Mouse (Mus musculus): Measurements from ENCODE around the gene Hdc.

The Hdc gene

GRCm38 (mm10) chr2:126577362-126577761 lies 41.7 kb downstream of the Hdc start:
- CTCF ChIA-PET, result no interaction called here
- POLR2A ChIA-PET, result interaction anchor here in 1 of 4 experiments (0.5 kb wide), 1 partner anchor 288 kb away, joined by 3 read pairs; no protein-coding TSS in a partner anchor

GRCm38 (mm10) chr2:126575391-126576176 lies 43.5 kb downstream of the Hdc start:
- POLR2A ChIA-PET, result interaction anchor here in 1 of 4 experiments (0.7 to 1.0 kb wide), 2 partner anchors 11 to 19 kb away, joined by 3 to 4 read pairs; no protein-coding TSS in a partner anchor
- CTCF ChIA-PET, result interaction anchor here in 3 of 4 experiments (0.8 to 1.5 kb wide), 7 partner anchors 11 to 421 kb away, joined by 3 to 4 read pairs (median 4); no protein-coding TSS in a partner anchor

GRCm38 (mm10) chr2:126572747-126573146 lies 46.4 kb downstream of the Hdc start:
- CTCF ChIA-PET, result interaction anchor here in 3 of 4 experiments (0.5 to 0.7 kb wide), 3 partner anchors 273 to 948 kb away, joined by 3 to 4 read pairs (median 3); partner anchors contain the start of gene Cep152 (in 1 of the 3)
- POLR2A ChIA-PET, result no interaction called here

- ChIA-PET POLR2A (interaction anchor here in 1 of 4 experiments (1.4 kb wide), 1 partner anchor 134 kb away, joined by 3 read pairs; the partner anchor contains the start of gene Usp8), CTCF (interaction anchor here in 2 of 4 experiments (0.5 to 1.5 kb wide), 3 partner anchors 21 to 273 kb away, joined by 3 to 5 read pairs (median 3); no protein-coding TSS in a partner anchor)
These were observed 46.9 kb downstream of the Hdc start for GRCm38 (mm10) chr2:126572163-126572562.

- CTCF ChIA-PET, result no interaction called here
These were observed 55.5 kb downstream of the Hdc start for GRCm38 (mm10) chr2:126563411-126564105.

GRCm38 (mm10) chr2:126560094-126560493 lies 59.0 kb downstream of the Hdc start:
- ChIA-PET CTCF (no interaction called here), POLR2A (no interaction called here)

More at GRCm38 (mm10) chr2:126563411-126564105, 55.5 kb downstream of the Hdc start:
- POLR2A ChIA-PET, result no interaction called here

GRCm38 (mm10) chr2:126555533-126555932 lies 63.6 kb downstream of the Hdc start:
- CTCF ChIA-PET, result no interaction called here
- POLR2A ChIA-PET, result no interaction called here

- POLR2A ChIA-PET, result interaction anchor here in 2 of 4 experiments (1.1 to 1.7 kb wide), 7 partner anchors 9 to 154 kb away, joined by 3 to 5 read pairs (median 3); partner anchors contain the start of gene Usp8 (in 1 of the 2)
- CTCF ChIA-PET, result interaction anchor here in 1 of 4 experiments (1.0 kb wide), 1 partner anchor 40 kb away, joined by 4 read pairs; no protein-coding TSS in a partner anchor
These were observed 65.8 kb downstream of the Hdc start for GRCm38 (mm10) chr2:126553291-126553639.

GRCm38 (mm10) chr2:126552357-126553290 lies 66.5 kb downstream of the Hdc start, which contains the start of gene Slc27a2:
Slc27a2 (plus strand) TSS chr2:126552407.
- ChIA-PET CTCF (no interaction called here), POLR2A (interaction anchor here in 2 of 4 experiments (0.6 to 1.7 kb wide), 9 partner anchors 11 to 358 kb away, joined by 3 to 5 read pairs (median 3); partner anchors contain the start of genes Trpm7 (in 1 of the 2) and Usp8 (in 1 of the 2))

GRCm38 (mm10) chr2:126551896-126552295 lies 67.2 kb downstream of the Hdc start:
- CTCF ChIA-PET, result no interaction called here
- POLR2A ChIA-PET, result interaction anchor here in 2 of 4 experiments (0.6 to 1.7 kb wide), 7 partner anchors 10 to 358 kb away, joined by 3 to 4 read pairs (median 3); partner anchors contain the start of genes Trpm7 (in 1 of the 2) and Usp8 (in 1 of the 2)

GRCm38 (mm10) chr2:126551244-126551890 lies 67.7 kb downstream of the Hdc start:
- ChIA-PET CTCF (no interaction called here), POLR2A (no interaction called here)

- POLR2A ChIA-PET, result no interaction called here
- CTCF ChIA-PET, result interaction anchor here in 1 of 4 experiments (0.7 kb wide), 1 partner anchor 49 kb away, joined by 3 read pairs; no protein-coding TSS in a partner anchor
These were observed 69.4 kb downstream of the Hdc start for GRCm38 (mm10) chr2:126549681-126550080.

GRCm38 (mm10) chr2:126546392-126546791 lies 72.7 kb downstream of the Hdc start:
- ChIA-PET CTCF (no interaction called here), POLR2A (no interaction called here)

- POLR2A ChIA-PET, result interaction anchor here in 1 of 4 experiments (1.0 to 2.0 kb wide), 2 partner anchors 9 to 49 kb away, joined by 4 to 5 read pairs; no protein-coding TSS in a partner anchor
- CTCF ChIA-PET, result no interaction called here
These were observed 73.8 kb downstream of the Hdc start for GRCm38 (mm10) chr2:126545297-126545696.

All from embryonic stem cell, embryonic (primary cell).